Mouse (Mus musculus): ENCODE data around the gene Spc24. TPM values are rescaled to one million over a fixed set of nuclear protein-coding genes. Genes with fewer than 3 reads are reported as not detected.

Gene Spc24
- total and polyA plus RNA-seq, 3 experiments: 5.1 to 6.8 (median 6.0) TPM

- TF ChIP-seq POLR2A (IDR thresholded peaks at IDR 0.05; ENCODE audit: insufficient read depth, low read depth, low read length) (no peak), EP300 (IDR thresholded peaks at IDR 0.05; ENCODE audit: insufficient read depth, low read depth, low read length) (no peak), CTCF (IDR thresholded peaks at IDR 0.05) (no peak)
- no peak overlapping the region for H3K4me3 ChIP-seq
- no peaks in the 10 kb centered on the region for H3K27me3 ChIP-seq (ENCODE audit: control insufficient read depth, insufficient read depth, low read length)
- H3K27ac ChIP-seq: no peak overlapping the region
- no peak overlapping the region for H3K9ac ChIP-seq (ENCODE audit: low read depth, low read length)
- WGBS: 95% methylated on average over 17 of the region's 17 CpGs
- H3K79me2 ChIP-seq (replicated peaks; ENCODE audit: control insufficient read depth, insufficient read depth, low read length): no peaks in the 10 kb centered on the region
- no peaks in the 10 kb centered on the region for H3K36me3 ChIP-seq (ENCODE audit: control insufficient read depth, insufficient read depth, low read length)
- DNase-seq: no peak
- peaks cover 2% of the 10 kb centered on the region; the same call in 1 of the 2 replicates for H3K4me1 ChIP-seq (ENCODE audit: control insufficient read depth, insufficient read depth, low read length)
- intact Hi-C loops (cut with DNase I): no loop called here
Measured at GRCm38 (mm10) chr9:21733446-21733845, 26.7 kb downstream of the Spc24 start.

- TF ChIP-seq POLR2A (IDR thresholded peaks at IDR 0.05; ENCODE audit: insufficient read depth, low read depth, low read length) (no peak), CTCF (IDR thresholded peaks at IDR 0.05) (no peak), EP300 (IDR thresholded peaks at IDR 0.05; ENCODE audit: insufficient read depth, low read depth, low read length) (no peak)
- whole genome bisulfite sequencing: 93% methylated on average over 9 of the region's 9 CpGs
Measured at GRCm38 (mm10) chr9:21732288-21732687, 27.8 kb downstream of the Spc24 start.

GRCm38 (mm10) chr9:21729264-21729663, 30.8 kb downstream of the Spc24 start:
- H3K4me3 ChIP-seq: no peak overlapping the region
- no peak overlapping the region for H3K27ac ChIP-seq
- H3K9ac ChIP-seq (ENCODE audit: low read depth, low read length): no peak overlapping the region
- 56% methylated on average over 7 of the region's 7 CpGs for WGBS
- H3K79me2 ChIP-seq (replicated peaks; ENCODE audit: control insufficient read depth, insufficient read depth, low read length): no peaks in the 10 kb centered on the region
- no peaks in the 10 kb centered on the region for H3K36me3 ChIP-seq (ENCODE audit: control insufficient read depth, insufficient read depth, low read length)
- TF ChIP-seq CTCF (IDR thresholded peaks at IDR 0.05) (no peak), POLR2A (IDR thresholded peaks at IDR 0.05; ENCODE audit: insufficient read depth, low read depth, low read length) (no peak), EP300 (IDR thresholded peaks at IDR 0.05; ENCODE audit: insufficient read depth, low read depth, low read length) (no peak)
- peaks cover 3% of the 10 kb centered on the region; the same call in 1 of the 2 replicates for H3K4me1 ChIP-seq (ENCODE audit: control insufficient read depth, insufficient read depth, low read length)
- intact Hi-C loops (cut with DNase I): no loop called here
- no peaks in the 10 kb centered on the region for H3K27me3 ChIP-seq (ENCODE audit: control insufficient read depth, insufficient read depth, low read length)
- DNase-seq: no peak

More at GRCm38 (mm10) chr9:21732288-21732687, 27.8 kb downstream of the Spc24 start:
- Histone ChIP-seq H3K79me2 (replicated peaks; ENCODE audit: control insufficient read depth, insufficient read depth, low read length) (no peaks in the 10 kb centered on the region), H3K27ac (no peak overlapping the region), H3K9ac (ENCODE audit: low read depth, low read length) (no peak overlapping the region), H3K36me3 (ENCODE audit: control insufficient read depth, insufficient read depth, low read length) (no peaks in the 10 kb centered on the region), H3K4me3 (no peak overlapping the region), H3K4me1 (ENCODE audit: control insufficient read depth, insufficient read depth, low read length) (peaks cover 2% of the 10 kb centered on the region; the same call in 1 of the 2 replicates), H3K27me3 (ENCODE audit: control insufficient read depth, insufficient read depth, low read length) (no peaks in the 10 kb centered on the region)
- intact Hi-C loops (cut with DNase I): no loop called here
- DNase-seq: no peak

- TF ChIP-seq CTCF (IDR thresholded peaks at IDR 0.05) (no peak), EP300 (IDR thresholded peaks at IDR 0.05; ENCODE audit: insufficient read depth, low read depth, low read length) (no peak), POLR2A (IDR thresholded peaks at IDR 0.05; ENCODE audit: insufficient read depth, low read depth, low read length) (no peak)
- intact Hi-C loops (cut with DNase I): no loop called here
- Histone ChIP-seq H3K4me3 (no peak overlapping the region), H3K79me2 (replicated peaks; ENCODE audit: control insufficient read depth, insufficient read depth, low read length) (no peaks in the 10 kb centered on the region), H3K4me1 (ENCODE audit: control insufficient read depth, insufficient read depth, low read length) (peaks cover 3% of the 10 kb centered on the region; the same call in 1 of the 2 replicates), H3K27ac (no peak overlapping the region), H3K9ac (ENCODE audit: low read depth, low read length) (no peak overlapping the region), H3K27me3 (ENCODE audit: control insufficient read depth, insufficient read depth, low read length) (no peaks in the 10 kb centered on the region), H3K36me3 (ENCODE audit: control insufficient read depth, insufficient read depth, low read length) (no peaks in the 10 kb centered on the region)
- no peak for DNase-seq
- 85% methylated on average over 10 of the region's 10 CpGs for WGBS
Measured at GRCm38 (mm10) chr9:21728261-21728832, 31.8 kb downstream of the Spc24 start.

- intact Hi-C loops (cut with DNase I): no loop called here
- Histone ChIP-seq H3K27ac (no peak overlapping the region), H3K9ac (ENCODE audit: low read depth, low read length) (no peak overlapping the region), H3K4me3 (no peak overlapping the region), H3K79me2 (replicated peaks; ENCODE audit: control insufficient read depth, insufficient read depth, low read length) (no peaks in the 10 kb centered on the region), H3K4me1 (ENCODE audit: control insufficient read depth, insufficient read depth, low read length) (peaks cover 5% of the 10 kb centered on the region), H3K27me3 (ENCODE audit: control insufficient read depth, insufficient read depth, low read length) (no peaks in the 10 kb centered on the region), H3K36me3 (ENCODE audit: control insufficient read depth, insufficient read depth, low read length) (no peaks in the 10 kb centered on the region)
- DNase-seq: no peak
- WGBS: 85% methylated on average over 14 of the region's 14 CpGs
- TF ChIP-seq CTCF (IDR thresholded peaks at IDR 0.05): no peak
- no peak for TF ChIP-seq POLR2A (IDR thresholded peaks at IDR 0.05; ENCODE audit: insufficient read depth, low read depth, low read length)
- no peak for TF ChIP-seq EP300 (IDR thresholded peaks at IDR 0.05; ENCODE audit: insufficient read depth, low read depth, low read length)
Measured at GRCm38 (mm10) chr9:21726218-21726975, 33.7 kb downstream of the Spc24 start.

Measured in heart, adult 2 months (tissue).